Mouse (Mus musculus): ENCODE measurements around the gene Skida1.

- no peak for TF ChIP-seq CTCF (IDR thresholded peaks at IDR 0.05; ENCODE audit: borderline replicate concordance, insufficient read depth, low read depth, low read length)
- TF ChIP-seq POLR2A (IDR thresholded peaks at IDR 0.05; ENCODE audit: borderline replicate concordance, insufficient read depth, low read length): no peak
These were observed 22.5 kb downstream of the Skida1 start for GRCm38 (mm10) chr2:18026116-18026947.
